Mouse (Mus musculus): ENCODE measurements at regions not wholly inside any gene's neighbourhood (a gene's known extent, or its start where the extent isn't known, plus 50 kb on each side); places are given as distances from the start of the nearest gene placed in this dataset.

- DNase-seq (ENCODE audit: extremely low spot score, low spot score) = no peak
- Histone ChIP-seq H3K4me3 (no peak overlapping the region), H3K27ac (no peak overlapping the region), H3K36me3 (replicated peaks) (no peaks in the 10 kb centered on the region), H3K27me3 (ENCODE audit: poor library complexity, severe bottlenecking) (no peaks in the 10 kb centered on the region), H3K4me1 (no peaks in the 10 kb centered on the region), H3K9me3 (no peaks in the 10 kb centered on the region)
- WGBS = 55% methylated on average over 5 of the region's 5 CpGs
These were observed 137.4 kb downstream of the Kitl start for GRCm38 (mm10) chr10:100152821-100153220.

DNA sequence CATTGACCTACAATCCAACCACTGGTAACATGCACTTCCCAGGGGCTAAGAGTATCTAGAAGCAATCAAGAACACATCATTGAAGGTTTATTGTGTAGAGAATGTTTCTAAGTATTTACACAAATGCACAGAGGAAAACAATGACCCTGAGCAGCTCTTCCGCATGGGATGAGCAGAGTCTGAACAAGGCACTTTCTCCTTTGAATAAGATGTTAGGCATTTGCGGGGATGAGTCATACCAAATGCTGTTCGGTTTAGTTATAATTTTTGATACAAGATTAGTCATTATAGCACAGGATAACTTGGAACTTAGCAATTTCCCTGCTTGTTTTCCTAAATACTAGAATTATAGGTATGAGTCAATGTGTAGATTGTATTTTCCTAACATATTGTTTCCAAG, 137.9 kb downstream of the Kitl start:
- H3K27ac ChIP-seq = no peak overlapping the region
- no peaks in the 10 kb centered on the region for H3K9me3 ChIP-seq
- H3K4me1 ChIP-seq = no peaks in the 10 kb centered on the region
- H3K4me3 ChIP-seq = no peak overlapping the region
- H3K36me3 ChIP-seq (replicated peaks) = no peaks in the 10 kb centered on the region
- H3K27me3 ChIP-seq (ENCODE audit: poor library complexity, severe bottlenecking) = no peaks in the 10 kb centered on the region
- 90% methylated on average over 3 of the region's 3 CpGs for WGBS
- no peak for DNase-seq (ENCODE audit: extremely low spot score, low spot score)

DNA sequence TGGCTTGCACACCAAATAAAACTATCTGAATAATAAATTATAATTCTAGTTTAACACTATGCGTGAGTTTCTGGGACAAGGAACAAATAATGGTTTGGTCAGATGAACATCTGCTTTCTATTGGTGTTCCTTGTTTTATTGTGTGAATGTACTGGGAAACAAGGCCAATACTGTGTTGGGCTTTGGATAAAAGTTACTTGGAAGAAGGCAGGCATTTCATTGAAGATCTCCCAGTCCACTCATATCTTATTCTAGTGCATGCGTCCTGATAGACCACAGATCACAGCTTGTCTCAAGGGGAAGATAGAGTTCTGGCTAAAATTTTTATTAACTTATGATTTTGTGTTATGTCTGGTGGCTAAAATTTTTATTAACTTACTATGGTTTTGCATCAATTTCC, 140.1 kb downstream of the Kitl start:
- Histone ChIP-seq H3K36me3 (replicated peaks) (no peaks in the 10 kb centered on the region), H3K27me3 (ENCODE audit: poor library complexity, severe bottlenecking) (no peaks in the 10 kb centered on the region), H3K27ac (no peak overlapping the region), H3K4me1 (no peaks in the 10 kb centered on the region), H3K9me3 (no peaks in the 10 kb centered on the region), H3K4me3 (no peak overlapping the region)
- 90% methylated on average over 2 of the region's 2 CpGs for WGBS
- no peak for DNase-seq (ENCODE audit: extremely low spot score, low spot score)

DNA sequence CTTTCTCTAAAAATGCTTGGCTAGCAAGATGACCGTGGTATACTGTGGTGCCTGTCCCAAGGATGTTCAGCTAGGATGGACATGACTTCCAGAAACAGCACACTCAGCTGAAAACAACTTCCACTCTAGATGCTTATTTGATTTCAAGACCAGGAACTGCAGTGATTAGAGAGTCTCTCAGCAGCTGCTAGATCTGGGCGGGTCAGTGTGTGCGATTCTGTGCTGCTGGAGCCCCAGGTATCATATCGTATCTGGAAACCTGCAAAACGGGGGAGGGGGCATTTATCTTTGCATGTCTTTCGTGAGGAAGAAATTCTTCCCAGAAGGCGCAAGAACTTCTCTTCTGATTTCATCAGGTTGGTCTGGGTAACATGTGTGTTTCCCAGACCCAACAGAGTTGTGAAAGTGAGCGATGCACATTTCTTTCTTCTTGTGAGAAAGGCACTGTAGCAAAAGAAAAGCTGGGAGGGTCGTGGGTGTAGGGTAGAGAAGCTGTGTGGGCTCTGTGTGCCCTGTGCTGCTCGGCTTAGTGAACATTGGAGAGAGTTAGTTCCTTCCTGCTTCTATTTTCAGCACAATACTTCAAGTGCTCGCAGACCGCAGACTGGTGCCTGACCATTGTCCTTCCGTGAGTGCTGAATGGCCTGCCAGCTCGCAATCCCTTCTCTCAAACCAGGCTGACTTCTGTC, 144.6 kb downstream of the Kitl start:
- Histone ChIP-seq H3K4me1 (no peaks in the 10 kb centered on the region), H3K27ac (no peak overlapping the region), H3K27me3 (ENCODE audit: poor library complexity, severe bottlenecking) (no peaks in the 10 kb centered on the region), H3K36me3 (replicated peaks) (no peaks in the 10 kb centered on the region), H3K4me3 (no peak overlapping the region), H3K9me3 (no peaks in the 10 kb centered on the region)
- WGBS = 78% methylated on average over 14 of the region's 14 CpGs
- DNase-seq (ENCODE audit: extremely low spot score, low spot score) = no peak

GRCm38 (mm10) chr10:100160532-100160852, 145.1 kb downstream of the Kitl start:
- H3K27ac ChIP-seq = no peak overlapping the region
- no peaks in the 10 kb centered on the region for H3K36me3 ChIP-seq (replicated peaks)
- H3K4me1 ChIP-seq = no peaks in the 10 kb centered on the region
- no peak for DNase-seq (ENCODE audit: extremely low spot score, low spot score)
- no peaks in the 10 kb centered on the region for H3K27me3 ChIP-seq (ENCODE audit: poor library complexity, severe bottlenecking)
- no peak overlapping the region for H3K4me3 ChIP-seq
- no peaks in the 10 kb centered on the region for H3K9me3 ChIP-seq
- WGBS = 90% methylated on average over 4 of the region's 4 CpGs

DNA sequence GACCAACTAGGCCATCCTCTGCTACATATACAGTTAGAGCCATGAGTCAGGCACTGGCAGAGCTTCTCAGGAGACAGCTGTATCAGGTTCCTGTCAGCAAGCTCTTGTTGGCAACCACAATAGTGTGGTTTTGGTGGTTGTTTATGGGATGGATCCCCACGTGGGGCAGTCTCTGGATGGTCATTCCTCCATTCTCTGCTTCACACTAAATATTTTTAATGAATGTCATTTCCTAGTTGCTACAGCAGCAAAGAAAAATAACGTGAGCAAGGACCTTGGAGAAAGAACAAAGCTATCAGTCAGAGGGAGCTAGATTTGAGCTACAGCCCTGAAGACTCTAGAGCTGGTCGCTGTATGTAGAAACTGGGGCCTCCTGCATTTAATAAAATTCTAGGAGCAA, 145.7 kb downstream of the Kitl start:
- Histone ChIP-seq H3K27me3 (ENCODE audit: poor library complexity, severe bottlenecking) (no peaks in the 10 kb centered on the region), H3K4me1 (no peaks in the 10 kb centered on the region), H3K4me3 (no peak overlapping the region), H3K27ac (no peak overlapping the region), H3K9me3 (no peaks in the 10 kb centered on the region), H3K36me3 (replicated peaks) (no peaks in the 10 kb centered on the region)
- WGBS = 86% methylated on average over 3 of the region's 3 CpGs
- no peak for DNase-seq (ENCODE audit: extremely low spot score, low spot score)

DNA sequence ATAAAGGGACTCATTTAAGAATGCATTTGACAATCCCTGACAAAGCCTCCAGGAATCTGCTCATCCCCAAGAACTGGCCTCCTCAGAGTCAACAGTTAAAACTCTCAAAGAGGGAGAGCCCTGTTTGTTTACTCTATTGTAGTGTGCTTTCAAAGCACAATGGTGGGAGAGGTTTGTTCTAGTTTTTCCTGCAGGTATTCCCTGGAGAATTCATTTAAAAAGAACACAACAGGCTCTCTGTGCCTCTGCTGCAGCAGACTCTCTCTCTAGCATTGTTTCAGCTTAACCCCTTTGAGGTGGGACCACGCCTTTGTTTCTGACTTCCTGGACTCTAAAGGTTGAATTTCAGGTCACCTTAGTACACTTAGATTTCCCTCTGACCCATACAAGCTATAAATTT, 149.1 kb downstream of the Kitl start:
- no peak overlapping the region for H3K27ac ChIP-seq
- 50% methylated on average over 1 of the region's 1 CpGs for WGBS
- DNase-seq (ENCODE audit: extremely low spot score, low spot score) = no peak

DNA sequence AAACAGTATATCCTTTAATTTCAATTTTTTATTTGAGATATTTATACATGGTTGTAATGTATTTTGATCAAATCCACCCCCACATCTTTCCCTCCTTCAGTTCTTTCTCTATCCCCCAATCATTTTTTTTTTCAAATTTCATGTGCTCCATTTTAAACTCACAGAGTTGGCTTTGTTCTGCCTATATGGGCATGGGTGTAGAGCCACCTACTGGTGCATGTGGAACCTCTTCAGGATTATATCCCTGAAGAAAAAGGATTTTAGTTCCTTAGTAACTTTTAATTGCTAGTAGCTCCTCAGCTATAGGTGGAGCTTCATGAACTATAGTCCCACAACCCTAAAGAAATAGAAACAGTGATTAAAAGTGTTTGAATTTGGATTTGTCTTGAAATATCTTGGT, 155.4 kb downstream of the Kitl start:
- no peaks in the 10 kb centered on the region for H3K27me3 ChIP-seq (ENCODE audit: poor library complexity, severe bottlenecking)
- H3K27ac ChIP-seq = no peak overlapping the region
- no peaks in the 10 kb centered on the region for H3K9me3 ChIP-seq
- DNase-seq (ENCODE audit: extremely low spot score, low spot score) = no peak
- no peak overlapping the region for H3K4me3 ChIP-seq
- no peaks in the 10 kb centered on the region for H3K36me3 ChIP-seq (replicated peaks)
- no peaks in the 10 kb centered on the region for H3K4me1 ChIP-seq

More for the DNA sequence above, 149.1 kb downstream of the Kitl start:
- no peaks in the 10 kb centered on the region for H3K27me3 ChIP-seq (ENCODE audit: poor library complexity, severe bottlenecking)
- no peaks in the 10 kb centered on the region for H3K9me3 ChIP-seq
- H3K4me3 ChIP-seq = no peak overlapping the region
- no peaks in the 10 kb centered on the region for H3K4me1 ChIP-seq
- no peaks in the 10 kb centered on the region for H3K36me3 ChIP-seq (replicated peaks)

- no peak for DNase-seq (ENCODE audit: extremely low spot score, low spot score)
- Histone ChIP-seq H3K27me3 (ENCODE audit: poor library complexity, severe bottlenecking) (0 out of 2 replicates have a peak, but pooled peaks cover 8% of the 10 kb centered on the region), H3K4me1 (peaks cover 8% of the 10 kb centered on the region), H3K4me3 (no peak overlapping the region), H3K27ac (no peak overlapping the region), H3K9me3 (no peaks in the 10 kb centered on the region), H3K36me3 (replicated peaks) (no peaks in the 10 kb centered on the region)
These were observed 137.8 kb upstream of the Gm4301 start for GRCm38 (mm10) chr10:100197673-100198072.

DNA sequence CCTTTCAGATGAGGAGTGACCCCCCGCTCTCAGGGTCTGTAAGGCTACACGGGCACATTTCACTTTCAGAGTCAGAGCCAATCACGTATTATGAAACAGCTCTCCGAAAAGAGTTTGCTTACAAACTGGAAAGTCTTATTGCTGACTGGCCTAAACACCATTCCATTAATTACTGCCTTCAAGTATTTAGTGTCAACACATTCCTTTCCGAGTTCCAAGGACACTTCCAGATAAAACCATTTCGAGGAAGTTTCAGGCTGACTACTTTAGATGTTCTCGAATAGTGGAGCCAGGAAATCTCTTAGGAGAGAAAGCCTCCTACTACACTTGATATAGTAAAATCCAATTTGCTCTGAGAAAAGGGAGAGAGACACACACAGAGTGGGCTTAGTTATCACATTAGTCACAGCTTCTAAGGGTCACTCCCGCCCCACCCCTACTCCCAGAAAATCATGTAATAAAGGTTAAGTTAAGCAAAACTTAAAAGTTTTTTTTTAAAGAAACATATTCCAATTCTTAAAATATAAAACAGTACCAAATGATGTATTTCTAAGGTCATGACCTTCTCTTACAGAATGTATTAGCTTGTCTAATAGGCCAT, 136.3 kb upstream of the Gm4301 start:
- WGBS = 61% methylated on average over 8 of the region's 8 CpGs
- Histone ChIP-seq H3K27ac (no peak overlapping the region), H3K27me3 (ENCODE audit: poor library complexity, severe bottlenecking) (0 out of 2 replicates have a peak, but pooled peaks cover 8% of the 10 kb centered on the region), H3K9me3 (no peaks in the 10 kb centered on the region), H3K4me3 (no peak overlapping the region), H3K4me1 (peaks cover 8% of the 10 kb centered on the region), H3K36me3 (replicated peaks) (no peaks in the 10 kb centered on the region)
- no peak for DNase-seq (ENCODE audit: extremely low spot score, low spot score)

GRCm38 (mm10) chr10:100200431-100200830, 135.0 kb upstream of the Gm4301 start:
- no peaks in the 10 kb centered on the region for H3K9me3 ChIP-seq
- peak overlapping the region; percentile 18; the same call in 1 of the 2 replicates for H3K4me3 ChIP-seq

GRCm38 (mm10) chr10:100206617-100207530, 128.6 kb upstream of the Gm4301 start:
- Histone ChIP-seq H3K27me3 (ENCODE audit: poor library complexity, severe bottlenecking) (0 out of 2 replicates have a peak, but pooled peaks cover 4% of the 10 kb centered on the region), H3K9me3 (no peaks in the 10 kb centered on the region), H3K36me3 (replicated peaks) (no peaks in the 10 kb centered on the region), H3K4me1 (no peaks in the 10 kb centered on the region), H3K27ac (no peak overlapping the region), H3K4me3 (no peak overlapping the region)
- DNase-seq (ENCODE audit: extremely low spot score, low spot score) = no peak
- 91% methylated on average over 10 of the region's 10 CpGs for WGBS

More at GRCm38 (mm10) chr10:100200431-100200830, 135.0 kb upstream of the Gm4301 start:
- WGBS = 7% methylated on average over 8 of the region's 8 CpGs
- H3K27me3 ChIP-seq (ENCODE audit: poor library complexity, severe bottlenecking) = 0 out of 2 replicates have a peak, but pooled peaks cover 8% of the 10 kb centered on the region
- no peaks in the 10 kb centered on the region for H3K36me3 ChIP-seq (replicated peaks)
- DNase-seq (ENCODE audit: extremely low spot score, low spot score) = peak; percentile 15
- H3K27ac ChIP-seq = no peak overlapping the region
- H3K4me1 ChIP-seq = peaks cover 8% of the 10 kb centered on the region

GRCm38 (mm10) chr10:100210684-100211083, 124.8 kb upstream of the Gm4301 start:
- WGBS = 94% methylated on average over 7 of the region's 7 CpGs
- H3K27ac ChIP-seq = no peak overlapping the region
- no peaks in the 10 kb centered on the region for H3K27me3 ChIP-seq (ENCODE audit: poor library complexity, severe bottlenecking)
- DNase-seq (ENCODE audit: extremely low spot score, low spot score) = no peak
- no peak overlapping the region for H3K4me3 ChIP-seq
- H3K36me3 ChIP-seq (replicated peaks) = no peaks in the 10 kb centered on the region
- H3K9me3 ChIP-seq = no peaks in the 10 kb centered on the region
- no peaks in the 10 kb centered on the region for H3K4me1 ChIP-seq
